Comparison of ENCODE assay signal across 8 mouse cellular contexts in the genomic region with DNA sequence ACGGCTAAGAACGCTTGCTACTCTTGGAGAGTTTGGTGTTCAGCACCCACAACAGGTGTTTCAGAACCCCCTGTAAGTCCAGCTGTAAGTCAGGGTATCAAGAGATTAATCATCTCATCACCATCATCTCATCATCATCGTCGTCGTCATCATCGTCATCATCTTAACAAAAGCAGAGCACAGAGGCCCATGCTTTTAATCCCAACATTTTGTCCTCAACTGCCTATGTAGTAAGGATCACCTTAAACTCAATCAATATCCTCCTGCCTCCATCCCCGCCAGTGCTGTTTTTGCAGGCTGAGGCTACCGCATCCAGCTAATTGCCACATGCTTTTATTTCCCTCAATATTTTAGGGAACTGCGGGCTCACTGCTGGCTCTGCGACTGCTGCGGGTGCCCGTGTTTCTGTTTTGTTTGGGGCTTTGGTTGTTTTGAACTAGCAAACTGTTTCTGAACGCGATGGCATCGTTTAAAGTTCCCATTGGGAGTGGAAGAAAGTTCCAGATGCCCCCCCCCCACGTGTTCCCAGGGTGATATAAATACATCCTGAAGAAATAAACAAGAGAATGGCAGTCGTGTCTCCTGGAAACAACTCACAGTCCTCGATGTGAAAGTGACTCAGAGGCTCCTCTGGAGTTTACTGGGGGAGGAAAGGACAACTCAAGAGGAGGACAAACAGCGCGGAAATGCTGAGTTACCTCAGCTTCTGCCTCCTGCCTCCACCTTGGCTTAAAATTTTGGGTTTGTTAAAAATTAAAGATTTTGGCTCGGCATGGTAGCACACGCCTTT. TPM values are rescaled to one million over a fixed set of nuclear protein-coding genes. Genes with fewer than 3 reads are reported as not detected.
DNase-seq lines count a peak whose midpoint lies in the region; ATAC-seq lines count a peak whose summit lies in the region.

No protein-coding gene starts in this region.

- 34% methylated on average over 22 of the region's 22 CpGs for WGBS in forebrain, embryonic 12.5 days
- 30% methylated on average over 22 of the region's 22 CpGs for WGBS in limb, embryonic 11.5 days
- WGBS in neural tube, embryonic 13.5 days = 32% methylated on average over 22 of the region's 22 CpGs

- no peak overlapping the region for H3K27ac ChIP-seq in forebrain, embryonic 12.5 days
- no peak overlapping the region for H3K27ac ChIP-seq in limb, embryonic 11.5 days (replicated peaks; ENCODE audit: low read depth, low read length)
- H3K27ac ChIP-seq in neural tube, embryonic 13.5 days (replicated peaks) = peak overlapping the region; percentile 88; the same call in 1 of the 2 replicates

- peak; percentile 10 for DNase-seq in retina, postnatal 1 day
- DNase-seq in retina, embryonic 14.5 days (ENCODE audit: low spot score) = no peak
- no peak for DNase-seq in limb, embryonic 11.5 days (ENCODE audit: low spot score)
- DNase-seq in cerebellum, postnatal 36 days = no peak
- DNase-seq in layer of hippocampus, postnatal 25 days (ENCODE audit: extremely low spot score in 1 of 2, low spot score in 1 of 2) = no peak
- no peak for DNase-seq in layer of hippocampus, postnatal 10 days (ENCODE audit: low spot score in 2 of 2)

- ATAC-seq in forebrain, embryonic 12.5 days (ENCODE audit: low FRiP score) = no peak
- no peak for ATAC-seq in limb, embryonic 11.5 days (ENCODE audit: insufficient number of reproducible peaks, low FRiP score, low TSS enrichment, low read depth)
- ATAC-seq in neural tube, embryonic 13.5 days (ENCODE audit: low read depth) = no peak

- H3K36me3 ChIP-seq in forebrain, embryonic 12.5 days (replicated peaks) = peaks cover 13% of the 10 kb centered on the region
- peaks cover under 1% of the 10 kb centered on the region; the same call in 1 of the 2 replicates for H3K36me3 ChIP-seq in limb, embryonic 11.5 days (ENCODE audit: control insufficient read depth, insufficient read depth, low read length)
- H3K36me3 ChIP-seq in neural tube, embryonic 13.5 days = peaks cover 9% of the 10 kb centered on the region

- H3K27me3 ChIP-seq in forebrain, embryonic 12.5 days = peaks cover 16% of the 10 kb centered on the region
- no peaks in the 10 kb centered on the region for H3K27me3 ChIP-seq in limb, embryonic 11.5 days (ENCODE audit: control insufficient read depth, insufficient read depth, low read length)
- H3K27me3 ChIP-seq in neural tube, embryonic 13.5 days = no peaks in the 10 kb centered on the region; the same call in 1 of the 2 replicates

- no peaks in the 10 kb centered on the region for H3K9me3 ChIP-seq in forebrain, embryonic 12.5 days
- no peaks in the 10 kb centered on the region for H3K9me3 ChIP-seq in limb, embryonic 11.5 days (ENCODE audit: control insufficient read depth, low read length)
- no peaks in the 10 kb centered on the region for H3K9me3 ChIP-seq in neural tube, embryonic 13.5 days

- H3K4me3 ChIP-seq in forebrain, embryonic 12.5 days (replicated peaks) = peak overlapping the region; percentile 85
- H3K4me3 ChIP-seq in limb, embryonic 11.5 days (ENCODE audit: low read depth, low read length) = peak overlapping the region; percentile 76; the same call in 1 of the 2 replicates
- H3K4me3 ChIP-seq in neural tube, embryonic 13.5 days = peak overlapping the region; percentile 80

- H3K9ac ChIP-seq in forebrain, embryonic 12.5 days = peak overlapping the region; percentile 40; the same call in 1 of the 2 replicates
- H3K9ac ChIP-seq in limb, embryonic 11.5 days (ENCODE audit: low read length) = no peak overlapping the region
- peak overlapping the region; percentile 91 for H3K9ac ChIP-seq in neural tube, embryonic 13.5 days

- peaks cover 22% of the 10 kb centered on the region for H3K4me1 ChIP-seq in forebrain, embryonic 12.5 days
- H3K4me1 ChIP-seq in limb, embryonic 11.5 days (ENCODE audit: control insufficient read depth, insufficient read depth, low read length) = no peaks in the 10 kb centered on the region
- H3K4me1 ChIP-seq in neural tube, embryonic 13.5 days (replicated peaks) = peaks cover 32% of the 10 kb centered on the region

- peak overlapping the region; percentile 71 for H3K4me2 ChIP-seq in forebrain, embryonic 12.5 days
- H3K4me2 ChIP-seq in limb, embryonic 11.5 days (ENCODE audit: low read depth, severe bottlenecking) = peak overlapping the region; percentile 89
- peak overlapping the region; percentile 61 for H3K4me2 ChIP-seq in neural tube, embryonic 13.5 days

RNA-seq across cellular contexts. Expression of a gene that starts 0.9 kb away (rescaled TPM):
- polyA plus RNA-seq in forebrain, embryonic 12.5 days (2016; fragmentation: Nextera tagmentation; extraction: Ambion mirVana) = 103 and 109 TPM in 2 replicates
- polyA plus RNA-seq in limb, embryonic 11.5 days (2014; fragmentation: Nextera tagmentation; extraction: Ambion mirVana) = 59.7 and 66.6 TPM in 2 replicates
- polyA plus RNA-seq in neural tube, embryonic 13.5 days (2015; fragmentation: Nextera tagmentation; extraction: Ambion mirVana) = 119 and 130 TPM in 2 replicates
- total RNA-seq in layer of hippocampus, postnatal 25 days (2021) = 10 to 100 TPM; 66.3 to 78.9 TPM
- total RNA-seq in layer of hippocampus, postnatal 10 days (2021) = 10 to 100 TPM; 83.2 to 90.3 TPM

RNA-seq across cellular contexts. Expression of a gene that starts 11.4 kb away (rescaled TPM):
- 49.3 and 51.4 TPM in 2 replicates for polyA plus RNA-seq in forebrain, embryonic 12.5 days (2016; fragmentation: Nextera tagmentation; extraction: Ambion mirVana)
- 42.6 and 47.0 TPM in 2 replicates for polyA plus RNA-seq in limb, embryonic 11.5 days (2014; fragmentation: Nextera tagmentation; extraction: Ambion mirVana)
- polyA plus RNA-seq in neural tube, embryonic 13.5 days (2015; fragmentation: Nextera tagmentation; extraction: Ambion mirVana) = 46.7 and 53.9 TPM in 2 replicates
- 10 to 100 TPM; 39.4 to 41.2 TPM for total RNA-seq in layer of hippocampus, postnatal 25 days (2021)
- total RNA-seq in layer of hippocampus, postnatal 10 days (2021) = 10 to 100 TPM; 43.9 to 45.3 TPM
